Mouse (Mus musculus) bone marrow macrophage, adult 2 months (primary cell): ENCODE measurements around the gene Syndig1.

Experiments used
- CTCF ChIP-seq: IDR thresholded peaks from 2 replicates; pipeline ENCODE4 v1.5.1; 2012; ENCODE audit warnings: low read depth, mild to moderate bottlenecking, low read length, moderate library complexity
- POLR2A ChIP-seq: IDR thresholded peaks from 2 replicates; pipeline ENCODE4 v1.6.1; 2012; ENCODE audit warnings: mild to moderate bottlenecking, low read depth, low read length, borderline replicate concordance

GRCm38 (mm10) chr2:149971014-149971413 lies 142.0 kb downstream of the Syndig1 start:
- TF ChIP-seq CTCF (no peak), POLR2A (no peak)
